Mouse (Mus musculus): ENCODE measurements at regions not wholly inside any gene's neighbourhood (a gene's known extent, or its start where the extent isn't known, plus 50 kb on each side); places are given as distances from the start of the nearest gene placed in this dataset.
"Not testable (repeated sequence)": the region's sequence is repeated elsewhere in the genome, so short reads cannot be mapped to it uniquely, and the experiment has no call there.

- DNase-seq, result no peak
Observed at GRCm38 (mm10) chr2:146724924-146725555, 130.6 kb upstream of the Kiz start.

GRCm38 (mm10) chr2:146728693-146729092 lies 127.0 kb upstream of the Kiz start:
- no peak for DNase-seq

- DNase-seq, result no peak
Observed at GRCm38 (mm10) chr2:146731081-146731480, 124.6 kb upstream of the Kiz start.

GRCm38 (mm10) chr2:146732891-146733290 lies 122.8 kb upstream of the Kiz start:
- DNase-seq, result not testable (repeated sequence)

- no peak for DNase-seq
Observed at GRCm38 (mm10) chr2:146744396-146744795, 111.3 kb upstream of the Kiz start.

- no peak for DNase-seq
Observed at GRCm38 (mm10) chr2:146745012-146745682, 110.5 kb upstream of the Kiz start.

GRCm38 (mm10) chr2:146745683-146746047 lies 110.0 kb upstream of the Kiz start:
- DNase-seq, result no peak

GRCm38 (mm10) chr2:146753988-146754387 lies 101.7 kb upstream of the Kiz start:
- no peak for DNase-seq

- no peak for DNase-seq
Observed at GRCm38 (mm10) chr2:146763522-146764144, 92.0 kb upstream of the Kiz start.

- peak; percentile 8 to 51 for DNase-seq
Observed at GRCm38 (mm10) chr2:146764313-146765255, 91.1 kb upstream of the Kiz start.

GRCm38 (mm10) chr2:146774876-146775275 lies 80.8 kb upstream of the Kiz start:
- DNase-seq, result no peak

- DNase-seq, result no peak
Observed at GRCm38 (mm10) chr2:146787132-146787810, 68.4 kb upstream of the Kiz start.

GRCm38 (mm10) chr2:146787811-146788455 lies 67.7 kb upstream of the Kiz start:
- no peak for DNase-seq

- no peak for DNase-seq
Observed at GRCm38 (mm10) chr2:146792844-146793420, 62.7 kb upstream of the Kiz start.

GRCm38 (mm10) chr2:146802973-146803372 lies 52.7 kb upstream of the Kiz start:
- no peak for DNase-seq
